Mouse (Mus musculus): ENCODE measurements around the gene Cyp4f39.

DNA sequence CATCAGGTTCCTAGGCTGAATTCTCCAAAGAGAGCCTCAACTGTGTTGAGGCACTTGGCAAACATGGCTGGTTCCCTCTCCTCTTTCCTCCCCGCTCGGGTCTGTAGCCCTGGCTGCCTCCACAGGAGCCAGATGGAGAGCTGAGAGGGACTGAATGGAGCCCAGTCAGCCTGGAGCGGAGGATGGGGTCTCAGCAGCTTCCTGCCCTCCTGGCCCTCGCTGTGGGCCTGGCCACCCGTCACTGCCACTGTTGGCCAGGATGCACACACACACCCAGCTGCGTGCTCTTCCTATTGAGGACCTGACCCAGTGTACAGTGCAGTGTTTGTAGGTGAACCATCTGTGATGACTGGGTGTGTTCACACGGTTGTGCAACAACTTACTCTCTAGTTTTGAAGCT is 19.7 kb downstream of the Cyp4f39 start:
- TF ChIP-seq CTCF (IDR thresholded peaks at IDR 0.05; ENCODE audit: borderline replicate concordance, extremely low read depth, insufficient read depth, insufficient read length) (no peak), POLR2A (IDR thresholded peaks at IDR 0.05; ENCODE audit: borderline replicate concordance, extremely low read depth, insufficient read depth, insufficient read length, poor library complexity, severe bottlenecking) (no peak)

Data from brain, embryonic 14.5 days (tissue).